Mouse (Mus musculus) heart, postnatal 0 days (tissue): ENCODE measurements around the gene Fam168b. TPM values are rescaled to one million over a fixed set of nuclear protein-coding genes. Genes with fewer than 3 reads are reported as not detected.
A peak's percentile ranks its signal among the peaks of the same experiment; 100 is the strongest.

Experiments
- ATAC-seq: fragments of 200-750 bp; cut with Nextera tagmentation; 2 replicates; pipeline ENCODE4 v1.8.0; 2017; ENCODE audit warnings: low read depth, moderate number of reproducible peaks, moderate library complexity; ENCODE audit not compliant: insufficient read depth
- DNase-seq: peaks from one replicate; pipeline ENCODE4 v3.0.0-alpha.2; 2016; ENCODE audit warnings: low spot score
- H3K27ac ChIP-seq: fragments of 300-500 bp; sonication (generic); 2 replicates; pipeline ENCODE4 v1.5.1; 2014; ENCODE audit warnings: low read depth, mild to moderate bottlenecking
- H3K27me3 ChIP-seq: fragments of 300-500 bp; sonication (generic); 2 replicates; pipeline ENCODE4 v1.6.1; 2014; ENCODE audit warnings: low read length, mixed read lengths; ENCODE audit not compliant: control insufficient read depth, insufficient read depth
- H3K36me3 ChIP-seq: fragments of 300-500 bp; sonication (generic); replicated peaks from 2 replicates; pipeline ENCODE4 v1.6.1; 2014; ENCODE audit warnings: low read length, mixed read lengths; ENCODE audit not compliant: control insufficient read depth, insufficient read depth
- H3K4me1 ChIP-seq: fragments of 300-500 bp; sonication (generic); 2 replicates; pipeline ENCODE4 v1.6.1; 2014; ENCODE audit warnings: antibody characterized with exemption; ENCODE audit not compliant: control insufficient read depth, insufficient read depth
- H3K4me2 ChIP-seq: fragments of 300-500 bp; sonication (generic); 2 replicates; pipeline ENCODE4 v1.6.1; 2014; ENCODE audit warnings: low read depth, mild to moderate bottlenecking, low read length, moderate library complexity
- H3K4me3 ChIP-seq: fragments of 300-500 bp; sonication (generic); 2 replicates; pipeline ENCODE4 v1.5.1; 2014; ENCODE audit warnings: low read depth, low read length
- H3K9ac ChIP-seq: fragments of 300-500 bp; sonication (generic); replicated peaks from 2 replicates; pipeline ENCODE4 v1.6.1; 2014; ENCODE audit warnings: low read depth, low read length, mixed read lengths
- H3K9me3 ChIP-seq: fragments of 300-500 bp; sonication (generic); replicated peaks from 2 replicates; pipeline ENCODE4 v1.6.1; 2016; ENCODE audit warnings: low read length; ENCODE audit not compliant: control insufficient read depth
- CTCF ChIP-seq: IDR thresholded peaks from 2 replicates; pipeline ENCODE4 v1.5.1; 2016; ENCODE audit warnings: antibody characterized with exemption, control low read depth, low read depth
- EP300 ChIP-seq: IDR thresholded peaks from 2 replicates; pipeline ENCODE4 v1.6.1; 2016; ENCODE audit warnings: antibody characterized with exemption, low read depth
- WGBS: fragments of 180-500 bp; shearing (Covaris S2); extraction: QIAGEN DNeasy Blood & Tissue Kit; methylation state at CpG from one replicate; pipeline ENCODE4 v1.1.7; 2014; 5-methylcytosine and 5-hydroxymethylcytosine counted together
- polyA plus RNA-seq: library from polyadenylated mRNA; unstranded; fragments of >200 nt; fragmentation: Nextera tagmentation; extraction: Ambion mirVana; gene quantifications from 2 replicates; pipeline ENCODE4 v1.2.1, GENCODE M21; 2015
- total RNA-seq: library from RNA; depleted of rRNA; stranded (reverse); fragments of >200 nt; gene quantifications from 2 replicates; pipeline ENCODE4 v1.2.3, GENCODE M21; 2014; ENCODE audit warnings: low replicate concordance

Fam168b gene
- total and polyA plus RNA-seq, 2 experiments from 2014 or later: 21.5 to 96.0 TPM

- Histone ChIP-seq H3K4me3 (no peak overlapping the region), H3K4me1 (no peaks in the 10 kb centered on the region), H3K4me2 (no peak overlapping the region), H3K9me3 (no peaks in the 10 kb centered on the region), H3K27me3 (no peaks in the 10 kb centered on the region), H3K9ac (no peak overlapping the region), H3K36me3 (peaks cover 55% of the 10 kb centered on the region), H3K27ac (no peak overlapping the region)
- no peak for ATAC-seq
- 91% methylated on average over 9 of the region's 9 CpGs for WGBS
- TF ChIP-seq CTCF: no peak
- no peak for TF ChIP-seq EP300
- no peak for DNase-seq
These were observed 23.0 kb upstream of the Fam168b start for GRCm38 (mm10) chr1:34865866-34866265.

DNA sequence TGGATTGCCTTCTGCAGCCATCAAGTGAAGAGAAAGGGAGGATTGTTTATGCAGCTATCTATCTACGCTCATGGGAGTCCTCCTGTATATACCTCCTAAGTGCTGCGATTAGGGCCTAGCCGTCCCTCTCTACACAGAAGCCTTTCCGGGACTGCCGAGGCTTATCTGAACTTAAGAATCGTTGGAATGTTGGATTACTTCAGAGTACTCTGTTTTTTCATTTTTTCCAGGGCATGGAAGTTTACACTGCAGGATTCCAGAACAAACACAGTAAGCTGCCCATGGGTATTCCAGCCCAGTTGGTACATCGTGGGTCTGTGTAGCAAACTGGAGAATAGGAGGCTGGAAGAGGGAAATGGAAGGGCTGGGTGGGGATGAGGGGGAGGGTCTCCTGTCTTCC lies 21.4 kb upstream of the Fam168b start:
- Histone ChIP-seq H3K36me3 (peaks cover 39% of the 10 kb centered on the region), H3K9me3 (no peaks in the 10 kb centered on the region), H3K27ac (no peak overlapping the region), H3K27me3 (no peaks in the 10 kb centered on the region), H3K4me2 (no peak overlapping the region), H3K4me1 (no peaks in the 10 kb centered on the region), H3K4me3 (no peak overlapping the region), H3K9ac (no peak overlapping the region)
- WGBS: 25% methylated on average over 7 of the region's 7 CpGs
- TF ChIP-seq EP300 (no peak), CTCF (no peak)
- DNase-seq (peak; percentile 36), ATAC-seq (no peak; the same call in 1 of the 2 replicates)

- no peak overlapping the region for H3K27ac ChIP-seq
- DNase-seq (no peak), ATAC-seq (no peak)
- H3K4me2 ChIP-seq: no peak overlapping the region
- H3K9me3 ChIP-seq: no peaks in the 10 kb centered on the region
- H3K27me3 ChIP-seq: no peaks in the 10 kb centered on the region
- TF ChIP-seq CTCF (no peak), EP300 (no peak)
- no peak overlapping the region for H3K4me3 ChIP-seq
- WGBS: 84% methylated on average over 7 of the region's 7 CpGs
- no peaks in the 10 kb centered on the region for H3K4me1 ChIP-seq
- peaks cover 30% of the 10 kb centered on the region for H3K36me3 ChIP-seq
- H3K9ac ChIP-seq: no peak overlapping the region
These were observed 20.5 kb upstream of the Fam168b start for GRCm38 (mm10) chr1:34863323-34863722.

DNA sequence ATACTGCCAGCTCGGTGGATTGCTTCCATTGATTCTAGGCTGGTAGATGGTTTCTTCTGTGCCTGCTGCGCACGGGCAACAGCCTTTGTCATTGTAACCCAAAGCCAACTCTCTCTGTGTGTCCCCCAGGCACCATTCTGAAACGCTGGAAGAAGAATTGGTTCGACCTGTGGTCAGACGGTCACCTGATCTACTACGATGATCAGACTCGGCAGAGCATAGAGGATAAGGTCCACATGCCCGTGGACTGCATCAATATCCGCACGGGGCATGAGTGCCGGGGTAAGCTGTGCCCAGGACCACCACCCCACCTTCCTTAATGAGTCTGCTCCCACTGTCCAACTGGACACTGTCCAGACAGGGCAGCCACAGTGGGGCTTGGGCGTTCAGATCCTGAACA lies 20.0 kb upstream of the Fam168b start:
- ATAC-seq: no peak

DNA sequence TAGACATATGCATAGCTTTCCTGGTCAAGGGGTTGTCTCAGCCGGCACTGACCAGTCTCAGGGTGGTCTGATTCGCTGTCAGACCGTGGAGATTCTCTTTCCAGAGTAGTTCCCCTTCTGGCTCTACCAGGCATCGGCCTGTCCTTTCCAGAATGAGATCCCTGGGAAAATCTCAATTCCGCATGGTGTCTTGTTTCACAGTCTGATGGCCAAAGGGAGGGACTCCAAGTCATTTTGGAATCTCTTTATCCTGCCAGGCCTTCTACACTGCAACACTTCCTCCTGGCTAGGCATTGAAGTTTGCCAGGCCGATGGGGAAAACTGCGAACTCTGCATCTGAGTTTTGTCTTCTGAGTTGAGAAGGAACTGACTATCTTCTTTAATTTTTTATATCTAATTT lies 17.3 kb upstream of the Fam168b start:
- Histone ChIP-seq H3K27ac (no peak overlapping the region), H3K36me3 (peaks cover 29% of the 10 kb centered on the region), H3K4me3 (no peak overlapping the region), H3K27me3 (no peaks in the 10 kb centered on the region), H3K4me2 (no peak overlapping the region), H3K4me1 (no peaks in the 10 kb centered on the region), H3K9ac (no peak overlapping the region), H3K9me3 (no peaks in the 10 kb centered on the region)
- DNase-seq (no peak), ATAC-seq (no peak)
- TF ChIP-seq CTCF: no peak
- no peak for TF ChIP-seq EP300
- WGBS: 86% methylated on average over 7 of the region's 7 CpGs

More for the DNA sequence above, 20.0 kb upstream of the Fam168b start:
- H3K4me3 ChIP-seq: no peak overlapping the region
- no peak overlapping the region for H3K9ac ChIP-seq
- TF ChIP-seq EP300 (no peak), CTCF (no peak)
- 91% methylated on average over 13 of the region's 13 CpGs for WGBS
- DNase-seq: no peak
- peaks cover 29% of the 10 kb centered on the region for H3K36me3 ChIP-seq
- H3K27ac ChIP-seq: no peak overlapping the region
- no peaks in the 10 kb centered on the region for H3K27me3 ChIP-seq
- no peak overlapping the region for H3K4me2 ChIP-seq
- H3K9me3 ChIP-seq: no peaks in the 10 kb centered on the region
- H3K4me1 ChIP-seq: no peaks in the 10 kb centered on the region

GRCm38 (mm10) chr1:34859761-34860160 lies 16.9 kb upstream of the Fam168b start:
- H3K9ac ChIP-seq: no peak overlapping the region
- no peak overlapping the region for H3K27ac ChIP-seq
- no peaks in the 10 kb centered on the region for H3K27me3 ChIP-seq
- TF ChIP-seq EP300 (no peak), CTCF (no peak)
- no peaks in the 10 kb centered on the region for H3K9me3 ChIP-seq
- DNase-seq: no peak
- H3K4me1 ChIP-seq: no peaks in the 10 kb centered on the region
- 90% methylated on average over 3 of the region's 3 CpGs for WGBS
- ATAC-seq: no peak
- H3K36me3 ChIP-seq: peaks cover 29% of the 10 kb centered on the region
- no peak overlapping the region for H3K4me3 ChIP-seq
- H3K4me2 ChIP-seq: no peak overlapping the region
